Mouse (Mus musculus): ENCODE data around the gene Qrich2. TPM values are rescaled to one million over a fixed set of nuclear protein-coding genes. Genes with fewer than 3 reads are reported as not detected.

Qrich2 gene
- not detected in 2 replicates for polyA plus RNA-seq (2012; ENCODE audit: insufficient read depth, insufficient read length, missing spikeins)

GRCm38 (mm10) chr11:116466141-116466540 is at the start of gene Qrich2:
TSS of gene Qrich2 (minus strand) at chr11:116466241.
- Histone ChIP-seq H3K4me3 (ENCODE audit: insufficient read depth, low read depth, low read length) (no peak within 1 kb of the TSS), H3K27ac (replicated peaks; ENCODE audit: low read depth, low read length) (no peak within 1 kb of the TSS), H3K4me1 (ENCODE audit: control insufficient read depth, insufficient read depth, insufficient read length, low read length) (no peaks in the 10 kb centered on the region)

DNA sequence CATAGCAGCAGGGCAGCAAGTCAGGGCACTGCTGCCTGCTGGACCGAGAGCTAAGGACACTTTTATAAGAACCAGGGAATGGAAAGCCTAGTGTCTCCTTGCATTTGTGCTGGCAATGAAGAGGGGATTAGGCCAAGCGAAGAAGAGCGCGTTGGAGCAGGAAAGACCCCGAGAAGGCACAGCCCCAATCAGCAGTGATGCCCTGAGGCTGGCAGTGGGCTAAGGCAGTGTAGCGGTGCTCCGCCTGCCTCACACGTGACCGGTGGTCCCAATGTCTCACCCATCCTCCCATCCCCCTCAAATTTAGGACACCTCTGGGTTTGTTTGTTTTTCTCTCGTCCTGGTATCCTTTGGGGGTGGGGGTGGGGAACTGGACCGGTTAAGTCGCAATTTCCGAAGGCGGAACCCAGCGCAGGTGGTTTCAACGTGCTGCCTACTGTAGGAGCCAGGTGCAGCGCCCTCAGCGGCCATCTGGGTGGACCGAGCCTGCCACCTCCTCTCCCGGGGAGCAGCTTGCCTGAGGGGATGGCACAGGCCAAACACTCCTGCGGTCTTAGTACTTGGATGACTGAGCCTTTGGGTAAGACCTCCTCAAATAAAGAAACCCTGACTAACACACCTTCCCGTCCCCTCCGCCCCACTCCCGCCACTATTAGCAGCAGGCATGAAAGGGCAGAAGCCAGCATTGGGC is 49.4 kb upstream of the Qrich2 start:
- no peaks in the 10 kb centered on the region for H3K4me1 ChIP-seq (ENCODE audit: control insufficient read depth, insufficient read depth, insufficient read length, low read length)
- no peak overlapping the region for H3K4me3 ChIP-seq (ENCODE audit: insufficient read depth, low read depth, low read length)
- no peak overlapping the region for H3K27ac ChIP-seq (replicated peaks; ENCODE audit: low read depth, low read length)

DNA sequence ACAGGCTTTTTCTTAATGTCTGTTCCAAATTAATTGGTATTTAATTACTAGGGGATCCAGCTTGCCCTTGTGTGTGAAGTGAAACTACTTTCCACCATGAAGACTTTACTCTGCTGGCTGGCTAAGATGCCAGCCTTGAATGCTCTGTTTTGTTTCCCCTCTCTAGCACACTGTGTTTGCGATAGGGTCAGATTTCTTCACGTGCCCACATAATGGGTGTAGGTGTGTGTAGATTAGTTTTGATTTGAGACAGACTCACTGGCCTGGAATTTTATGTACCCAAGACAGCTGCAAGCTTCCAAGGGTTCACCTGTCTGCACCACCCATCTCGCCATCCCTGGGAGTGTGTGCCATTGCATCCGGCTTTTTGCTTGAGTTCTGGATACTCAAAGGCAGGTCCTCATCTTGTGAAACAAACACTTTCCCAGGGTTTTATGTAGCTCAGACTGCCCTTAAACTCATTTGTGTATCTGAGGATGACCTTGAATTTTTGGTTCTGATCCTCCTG is 47.5 kb upstream of the Qrich2 start:
- Histone ChIP-seq H3K27ac (replicated peaks; ENCODE audit: low read depth, low read length) (no peak overlapping the region), H3K4me3 (ENCODE audit: insufficient read depth, low read depth, low read length) (no peak overlapping the region), H3K4me1 (ENCODE audit: control insufficient read depth, insufficient read depth, insufficient read length, low read length) (no peaks in the 10 kb centered on the region)

GRCm38 (mm10) chr11:116512987-116513386 is 46.9 kb upstream of the Qrich2 start:
- no peak overlapping the region for H3K27ac ChIP-seq (replicated peaks; ENCODE audit: low read depth, low read length)
- H3K4me3 ChIP-seq (ENCODE audit: insufficient read depth, low read depth, low read length): no peak overlapping the region
- H3K4me1 ChIP-seq (ENCODE audit: control insufficient read depth, insufficient read depth, insufficient read length, low read length): no peaks in the 10 kb centered on the region

- H3K4me3 ChIP-seq (ENCODE audit: insufficient read depth, low read depth, low read length): no peak overlapping the region
- no peak overlapping the region for H3K27ac ChIP-seq (replicated peaks; ENCODE audit: low read depth, low read length)
- H3K4me1 ChIP-seq (ENCODE audit: control insufficient read depth, insufficient read depth, insufficient read length, low read length): no peaks in the 10 kb centered on the region
These were observed 46.1 kb upstream of the Qrich2 start for GRCm38 (mm10) chr11:116512154-116512553.

- Histone ChIP-seq H3K27ac (replicated peaks; ENCODE audit: low read depth, low read length) (no peak overlapping the region), H3K4me3 (ENCODE audit: insufficient read depth, low read depth, low read length) (no peak overlapping the region), H3K4me1 (ENCODE audit: control insufficient read depth, insufficient read depth, insufficient read length, low read length) (no peaks in the 10 kb centered on the region)
These were observed 45.3 kb upstream of the Qrich2 start for GRCm38 (mm10) chr11:116511301-116511868.

DNA sequence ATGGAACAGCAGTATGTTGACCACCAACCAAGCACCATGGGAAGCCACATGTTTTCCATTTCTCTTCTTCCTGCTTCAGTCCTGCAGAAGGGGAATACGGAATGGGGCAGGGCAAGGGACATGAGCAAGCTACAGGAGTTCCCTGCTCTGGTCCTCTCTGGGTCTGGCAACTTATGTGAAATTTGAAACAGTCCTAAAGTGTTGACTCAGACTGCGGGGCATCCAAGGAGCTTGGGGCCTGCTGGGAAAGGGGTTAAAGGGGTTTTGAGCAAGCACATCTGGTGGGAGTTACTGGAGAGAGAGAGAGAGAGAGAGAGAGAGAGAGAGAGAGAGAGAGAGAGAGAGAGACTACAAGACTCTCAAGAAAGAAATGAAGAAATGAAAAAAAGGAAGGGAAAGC is 42.6 kb upstream of the Qrich2 start:
- H3K4me3 ChIP-seq (ENCODE audit: insufficient read depth, low read depth, low read length): no peak overlapping the region
- H3K4me1 ChIP-seq (ENCODE audit: control insufficient read depth, insufficient read depth, insufficient read length, low read length): no peaks in the 10 kb centered on the region
- no peak overlapping the region for H3K27ac ChIP-seq (replicated peaks; ENCODE audit: low read depth, low read length)

GRCm38 (mm10) chr11:116506151-116506875 is 40.3 kb upstream of the Qrich2 start:
- H3K27ac ChIP-seq (replicated peaks; ENCODE audit: low read depth, low read length): no peak overlapping the region
- H3K4me1 ChIP-seq (ENCODE audit: control insufficient read depth, insufficient read depth, insufficient read length, low read length): no peaks in the 10 kb centered on the region
- no peak overlapping the region for H3K4me3 ChIP-seq (ENCODE audit: insufficient read depth, low read depth, low read length)

- Histone ChIP-seq H3K4me1 (ENCODE audit: control insufficient read depth, insufficient read depth, insufficient read length, low read length) (no peaks in the 10 kb centered on the region), H3K4me3 (ENCODE audit: insufficient read depth, low read depth, low read length) (no peak overlapping the region)
These were observed 39.5 kb upstream of the Qrich2 start for GRCm38 (mm10) chr11:116505573-116505972.

GRCm38 (mm10) chr11:116504516-116504915 is 38.5 kb upstream of the Qrich2 start:
- Histone ChIP-seq H3K27ac (replicated peaks; ENCODE audit: low read depth, low read length) (no peak overlapping the region), H3K4me3 (ENCODE audit: insufficient read depth, low read depth, low read length) (no peak overlapping the region), H3K4me1 (ENCODE audit: control insufficient read depth, insufficient read depth, insufficient read length, low read length) (no peaks in the 10 kb centered on the region)

More at GRCm38 (mm10) chr11:116505573-116505972, 39.5 kb upstream of the Qrich2 start:
- H3K27ac ChIP-seq (replicated peaks; ENCODE audit: low read depth, low read length): no peak overlapping the region

DNA sequence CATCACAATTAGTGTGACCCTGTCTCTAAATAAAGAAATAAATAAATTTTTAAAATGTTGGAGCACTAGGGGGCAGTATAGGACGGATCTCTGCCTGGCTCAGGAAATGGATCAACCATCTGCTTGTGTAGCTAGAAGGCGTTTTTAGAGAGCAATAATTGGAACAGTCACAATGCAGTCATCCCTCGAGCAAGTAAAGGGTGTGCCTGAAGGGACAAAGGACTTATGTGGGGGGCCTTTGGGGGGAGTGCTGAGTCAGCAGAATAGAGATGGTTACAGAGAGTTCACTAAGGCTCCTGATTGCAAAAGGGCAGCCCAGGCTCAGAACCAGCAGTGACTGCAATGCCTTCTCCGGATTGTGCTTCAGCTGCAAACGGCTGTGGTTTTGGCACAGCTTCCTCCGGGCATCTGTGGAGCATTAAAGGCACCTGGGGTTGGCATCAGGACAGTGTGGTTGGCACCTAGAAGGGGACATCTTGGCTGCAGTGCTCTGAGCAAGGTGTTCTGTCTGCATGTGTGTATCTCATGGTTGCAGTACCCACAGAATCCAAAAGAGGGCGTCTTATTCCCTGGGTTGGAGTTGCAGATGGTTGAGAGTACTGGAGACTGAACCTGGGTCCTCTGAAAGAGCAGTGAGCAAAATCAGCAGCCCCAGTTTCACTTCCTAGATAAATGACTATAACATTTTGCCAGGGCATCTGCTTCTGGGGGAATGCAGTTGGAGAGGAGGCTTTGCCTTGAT is 35.1 kb upstream of the Qrich2 start:
- H3K4me1 ChIP-seq (ENCODE audit: control insufficient read depth, insufficient read depth, insufficient read length, low read length): no peaks in the 10 kb centered on the region
- no peak overlapping the region for H3K27ac ChIP-seq (replicated peaks; ENCODE audit: low read depth, low read length)
- H3K4me3 ChIP-seq (ENCODE audit: insufficient read depth, low read depth, low read length): no peak overlapping the region

GRCm38 (mm10) chr11:116499018-116499417 is 33.0 kb upstream of the Qrich2 start:
- H3K4me3 ChIP-seq (ENCODE audit: insufficient read depth, low read depth, low read length): no peak overlapping the region
- no peaks in the 10 kb centered on the region for H3K4me1 ChIP-seq (ENCODE audit: control insufficient read depth, insufficient read depth, insufficient read length, low read length)
- no peak overlapping the region for H3K27ac ChIP-seq (replicated peaks; ENCODE audit: low read depth, low read length)

- Histone ChIP-seq H3K27ac (replicated peaks; ENCODE audit: low read depth, low read length) (no peak overlapping the region), H3K4me1 (ENCODE audit: control insufficient read depth, insufficient read depth, insufficient read length, low read length) (no peaks in the 10 kb centered on the region), H3K4me3 (ENCODE audit: insufficient read depth, low read depth, low read length) (no peak overlapping the region)
These were observed 32.6 kb upstream of the Qrich2 start for GRCm38 (mm10) chr11:116498596-116498995.

GRCm38 (mm10) chr11:116497313-116497712 is 31.3 kb upstream of the Qrich2 start:
- no peak overlapping the region for H3K27ac ChIP-seq (replicated peaks; ENCODE audit: low read depth, low read length)
- H3K4me3 ChIP-seq (ENCODE audit: insufficient read depth, low read depth, low read length): no peak overlapping the region
- H3K4me1 ChIP-seq (ENCODE audit: control insufficient read depth, insufficient read depth, insufficient read length, low read length): no peaks in the 10 kb centered on the region
